Mouse (Mus musculus) myocyte (in vitro differentiated cells): ENCODE results near the gene Cryl1. TPM values are rescaled to one million over a fixed set of nuclear protein-coding genes. Genes with fewer than 3 reads are reported as not detected.

Experiments used
- H3K27me3 ChIP-seq: one replicate; pipeline ENCODE4 v1.6.1; 2011; ENCODE audit not compliant: control insufficient read depth, insufficient read depth, insufficient read length
- H3K36me3 ChIP-seq: one replicate; pipeline ENCODE4 v1.6.1; 2011; ENCODE audit not compliant: control insufficient read depth, insufficient read depth
- H3K4me2 ChIP-seq: one replicate; pipeline ENCODE4 v1.6.1; 2011; ENCODE audit warnings: low read depth, control low read depth
- H3K4me3 ChIP-seq: one replicate; pipeline ENCODE4 v1.5.1; 2011; ENCODE audit warnings: mild to moderate bottlenecking, control low read depth, moderate library complexity
- H3K79me2 ChIP-seq: one replicate; pipeline ENCODE4 v1.6.1; 2011; ENCODE audit not compliant: control insufficient read depth, insufficient read depth
- H3ac ChIP-seq: one replicate; pipeline ENCODE4 v1.6.1; 2011; ENCODE audit not compliant: control insufficient read depth, insufficient read length
- CEBPB ChIP-seq: IDR thresholded peaks from 2 replicates; pipeline ENCODE4 v1.6.1; 2011; ENCODE audit warnings: mild to moderate bottlenecking, moderate library complexity; ENCODE audit not compliant: poor library complexity, insufficient read depth, severe bottlenecking
- E2F4 ChIP-seq: IDR thresholded peaks from one replicate; pipeline ENCODE4 v1.6.1; 2011; ENCODE audit warnings: mild to moderate bottlenecking, control low read depth, moderate library complexity; ENCODE audit not compliant: insufficient read depth
- MAX ChIP-seq: IDR thresholded peaks from one replicate; pipeline ENCODE4 v1.6.1; 2011; ENCODE audit warnings: low read depth, mild to moderate bottlenecking, control low read depth
- MYOD1 ChIP-seq, 3 experiments: IDR thresholded peaks; one replicate each; pipeline ENCODE4 v1.6.1; 2011; ENCODE audit warnings: control low read depth in 2 of 3, low read depth in 2 of 3, mild to moderate bottlenecking in 2 of 3, moderate library complexity in 1 of 3; ENCODE audit not compliant: insufficient read length in 2 of 3, control insufficient read depth in 1 of 3
- MYOG ChIP-seq, 3 experiments: IDR thresholded peaks; one replicate each; pipeline ENCODE4 v1.6.1; 2011; ENCODE audit warnings: control low read depth in 2 of 3, low read depth in 2 of 3, mild to moderate bottlenecking in 2 of 3; ENCODE audit not compliant: insufficient read length in 2 of 3, control insufficient read depth in 1 of 3, insufficient read depth in 1 of 3
- POLR2A ChIP-seq: IDR thresholded peaks from one replicate; pipeline ENCODE4 v1.6.1; 2011; ENCODE audit warnings: low read depth, mild to moderate bottlenecking, control low read depth, moderate library complexity; ENCODE audit not compliant: insufficient read length
- POLR2AphosphoS2 ChIP-seq: IDR thresholded peaks from one replicate; pipeline ENCODE4 v1.6.1; 2011; ENCODE audit warnings: low read depth, control low read depth; ENCODE audit not compliant: insufficient read length
- REST ChIP-seq: IDR thresholded peaks from one replicate; pipeline ENCODE4 v1.6.1; 2011; ENCODE audit warnings: mild to moderate bottlenecking, control low read depth, moderate library complexity; ENCODE audit not compliant: insufficient read depth, insufficient read length
- SRF ChIP-seq: IDR thresholded peaks from one replicate; pipeline ENCODE4 v1.6.1; 2011; ENCODE audit warnings: low read depth; ENCODE audit not compliant: control insufficient read depth, insufficient read length
- TCF12 ChIP-seq: IDR thresholded peaks from one replicate; pipeline ENCODE4 v1.6.1; 2011; ENCODE audit warnings: mild to moderate bottlenecking, control low read depth; ENCODE audit not compliant: poor library complexity, insufficient read depth, severe bottlenecking
- TCF3 ChIP-seq: IDR thresholded peaks from one replicate; pipeline ENCODE4 v1.6.1; 2011; ENCODE audit warnings: low read depth, control low read depth; ENCODE audit not compliant: insufficient read length
- USF1 ChIP-seq: IDR thresholded peaks from one replicate; pipeline ENCODE4 v1.6.1; 2011; ENCODE audit warnings: low read depth, mild to moderate bottlenecking, control low read depth, moderate library complexity
- polyA plus RNA-seq: library from polyadenylated mRNA; unstranded; fragments of >200 nt; fragmentation: generic; extraction: Trizol; gene quantifications from one replicate; pipeline ENCODE4 v1.2.1, GENCODE M21; 2012; ENCODE audit warnings: missing spikeins

Gene Cryl1
- polyA plus RNA-seq, 1 experiment, result 0.72 TPM

- Histone ChIP-seq H3K27me3 (no peaks in the 10 kb centered on the region), H3K4me3 (no peak overlapping the region), H3ac (no peak overlapping the region), H3K36me3 (no peaks in the 10 kb centered on the region), H3K79me2 (no peaks in the 10 kb centered on the region), H3K4me2 (no peak overlapping the region)
- TF ChIP-seq MYOG (IDR thresholded peaks at IDR 0.05; ENCODE audit: control insufficient read depth in 1 of 3, insufficient read depth in 1 of 3, insufficient read length in 2 of 3, low read depth in 2 of 3), result no peak
- TF ChIP-seq MAX, result no peak
- TF ChIP-seq TCF12, result no peak
These were observed 65.8 kb downstream of the Cryl1 start for GRCm38 (mm10) chr14:57332503-57332902.

GRCm38 (mm10) chr14:57331097-57331496, 67.2 kb downstream of the Cryl1 start:
- no peak overlapping the region for H3ac ChIP-seq
- H3K4me2 ChIP-seq, result peak overlapping the region; percentile 33
- peak; percentile 88 to 99 (median 98) for TF ChIP-seq MYOD1 (IDR thresholded peaks at IDR 0.05; ENCODE audit: control insufficient read depth in 1 of 3, insufficient read length in 2 of 3, low read depth in 2 of 3)
- peak; percentile 14 for TF ChIP-seq TCF12
- no peak for TF ChIP-seq MAX
- TF ChIP-seq USF1, result no peak
- no peak for TF ChIP-seq REST
- TF ChIP-seq CEBPB, result no peak
- no peak for TF ChIP-seq POLR2AphosphoS2
- TF ChIP-seq TCF3, result peak; percentile 3
- TF ChIP-seq E2F4, result no peak
- peak in 1 of 3 experiments; percentile 34 for TF ChIP-seq MYOG (IDR thresholded peaks at IDR 0.05; ENCODE audit: control insufficient read depth in 1 of 3, insufficient read depth in 1 of 3, insufficient read length in 2 of 3, low read depth in 2 of 3)
- no peak for TF ChIP-seq POLR2A
- no peak for TF ChIP-seq SRF
- no peaks in the 10 kb centered on the region for H3K36me3 ChIP-seq
- no peaks in the 10 kb centered on the region for H3K79me2 ChIP-seq
- H3K27me3 ChIP-seq, result no peaks in the 10 kb centered on the region
- no peak overlapping the region for H3K4me3 ChIP-seq

- H3ac ChIP-seq, result no peak overlapping the region
- no peak overlapping the region for H3K4me3 ChIP-seq
- H3K4me2 ChIP-seq, result no peak overlapping the region
- no peaks in the 10 kb centered on the region for H3K79me2 ChIP-seq
- H3K36me3 ChIP-seq, result no peaks in the 10 kb centered on the region
- no peaks in the 10 kb centered on the region for H3K27me3 ChIP-seq
- TF ChIP-seq REST (no peak), TCF3 (no peak), E2F4 (no peak), USF1 (no peak), MAX (no peak), TCF12 (no peak)
These were observed 68.7 kb downstream of the Cryl1 start for GRCm38 (mm10) chr14:57329600-57329999.

GRCm38 (mm10) chr14:57326771-57327170, 71.6 kb downstream of the Cryl1 start:
- no peak overlapping the region for H3K4me2 ChIP-seq
- H3K36me3 ChIP-seq, result no peaks in the 10 kb centered on the region
- H3K4me3 ChIP-seq, result no peak overlapping the region
- H3K27me3 ChIP-seq, result no peaks in the 10 kb centered on the region
- no peaks in the 10 kb centered on the region for H3K79me2 ChIP-seq
- TF ChIP-seq POLR2AphosphoS2 (no peak), USF1 (no peak), TCF3 (no peak), SRF (no peak), POLR2A (no peak), CEBPB (no peak), MAX (no peak), MYOG (IDR thresholded peaks at IDR 0.05; ENCODE audit: control insufficient read depth in 1 of 3, insufficient read depth in 1 of 3, insufficient read length in 2 of 3, low read depth in 2 of 3) (no peak), TCF12 (no peak), REST (no peak), E2F4 (no peak), MYOD1 (IDR thresholded peaks at IDR 0.05; ENCODE audit: control insufficient read depth in 1 of 3, insufficient read length in 2 of 3, low read depth in 2 of 3) (no peak)
- no peak overlapping the region for H3ac ChIP-seq

GRCm38 (mm10) chr14:57318812-57319211, 79.5 kb downstream of the Cryl1 start:
- Histone ChIP-seq H3K79me2 (no peaks in the 10 kb centered on the region), H3ac (no peak overlapping the region), H3K36me3 (no peaks in the 10 kb centered on the region), H3K27me3 (no peaks in the 10 kb centered on the region), H3K4me2 (no peak overlapping the region), H3K4me3 (no peak overlapping the region)
- TF ChIP-seq TCF12 (no peak), TCF3 (no peak), CEBPB (no peak), MAX (no peak), USF1 (no peak), SRF (no peak), MYOG (IDR thresholded peaks at IDR 0.05; ENCODE audit: control insufficient read depth in 1 of 3, insufficient read depth in 1 of 3, insufficient read length in 2 of 3, low read depth in 2 of 3) (no peak), E2F4 (no peak), MYOD1 (IDR thresholded peaks at IDR 0.05; ENCODE audit: control insufficient read depth in 1 of 3, insufficient read length in 2 of 3, low read depth in 2 of 3) (no peak), REST (no peak), POLR2AphosphoS2 (no peak), POLR2A (no peak)
